Mouse (Mus musculus): ENCODE results near the gene Rom1.
"Not testable (repeated sequence)": the region's sequence is repeated elsewhere in the genome, so short reads cannot be mapped to it uniquely, and the experiment has no call there.

The Rom1 gene

DNA sequence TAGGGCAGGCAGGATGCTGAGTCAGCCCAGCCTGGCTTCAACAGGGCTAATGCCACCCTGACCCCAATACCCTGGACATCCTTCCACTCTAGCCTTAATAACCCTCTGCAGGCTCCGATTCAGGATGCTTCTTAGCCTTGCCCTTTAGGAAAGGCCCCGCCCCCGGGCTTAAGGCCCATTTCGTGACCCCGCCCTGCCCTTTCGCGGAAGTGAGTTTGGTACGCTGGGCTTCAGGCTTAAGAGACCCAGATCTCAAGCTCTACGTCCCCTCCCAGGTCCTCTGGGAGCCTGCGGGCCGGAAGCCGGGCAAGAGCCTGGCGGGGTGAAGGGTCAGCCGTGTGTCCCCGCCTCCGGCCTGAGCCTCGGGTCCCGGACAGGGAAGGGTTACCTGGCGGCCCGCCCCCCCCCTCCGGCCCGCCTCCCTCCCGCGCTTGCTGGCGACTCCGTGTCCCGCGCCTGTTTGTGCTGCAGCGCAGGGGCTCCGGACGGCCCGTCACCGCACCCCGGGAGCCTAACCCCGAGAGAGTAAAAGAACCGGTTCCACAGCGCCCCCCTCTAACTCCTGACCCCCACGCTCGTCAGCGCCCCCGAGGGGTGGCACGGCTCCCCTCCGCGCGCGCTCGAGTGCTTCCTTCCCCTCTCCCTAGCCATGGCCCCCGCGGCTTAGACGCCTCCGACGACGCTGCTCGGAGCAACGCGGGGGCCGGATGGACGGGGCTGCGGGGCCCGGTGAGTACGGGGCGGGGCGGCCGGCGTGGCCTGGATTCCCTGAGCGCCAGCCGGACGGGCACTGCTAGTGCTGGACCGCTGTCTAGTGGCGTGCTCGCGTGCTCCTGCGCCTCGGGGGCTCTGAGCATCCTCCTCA lies at the start of gene Rom1, which contains the start of gene Eml3:
Rom1 (minus strand) TSS at position 133 of the 865 bp plus-strand sequence.
Eml3 (plus strand) TSS at position 329 of the 865 bp plus-strand sequence.
- peak; percentile 86 for DNase-seq

DNA sequence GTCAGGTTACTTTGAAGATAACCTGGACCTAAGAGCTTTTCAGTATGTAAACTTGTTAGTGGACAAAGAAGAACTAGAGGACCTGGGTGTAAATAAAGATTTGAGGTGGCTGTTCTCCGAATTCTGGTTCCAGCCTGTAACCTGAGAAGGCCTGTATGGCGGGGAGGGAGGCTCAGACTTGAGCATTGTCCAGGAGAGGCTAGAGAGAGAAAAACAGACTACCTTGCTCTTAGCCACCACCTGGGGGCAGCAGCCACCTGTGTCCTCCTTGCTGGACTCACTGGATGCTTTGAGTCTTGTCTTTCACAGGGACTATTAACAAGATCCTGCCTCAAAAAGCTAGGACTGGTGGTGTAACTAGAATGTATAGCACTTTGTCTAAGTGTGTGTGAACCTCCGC lies 47.4 kb upstream of the Rom1 start:
- peak; percentile 72 to 74 for DNase-seq

DNA sequence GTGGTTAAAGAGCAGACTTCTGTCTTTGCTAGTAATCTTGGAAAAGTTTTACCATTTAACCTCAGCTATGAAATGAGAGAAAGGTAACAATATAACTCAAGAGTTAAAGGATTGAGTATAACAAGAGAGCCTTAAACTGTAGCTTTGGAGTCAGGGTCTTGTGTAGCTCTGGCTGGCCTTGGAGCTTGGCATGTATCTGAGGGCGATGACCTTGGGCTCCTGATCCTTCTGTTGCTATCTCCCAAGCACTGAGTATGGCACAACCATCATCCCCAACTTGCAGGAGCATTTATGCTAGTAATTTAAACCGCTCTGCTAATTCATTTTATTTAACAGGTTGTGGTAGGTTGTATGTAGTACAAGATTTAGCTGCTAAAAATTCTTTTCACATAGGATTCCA lies 46.3 kb upstream of the Rom1 start:
- no peak for DNase-seq

DNA sequence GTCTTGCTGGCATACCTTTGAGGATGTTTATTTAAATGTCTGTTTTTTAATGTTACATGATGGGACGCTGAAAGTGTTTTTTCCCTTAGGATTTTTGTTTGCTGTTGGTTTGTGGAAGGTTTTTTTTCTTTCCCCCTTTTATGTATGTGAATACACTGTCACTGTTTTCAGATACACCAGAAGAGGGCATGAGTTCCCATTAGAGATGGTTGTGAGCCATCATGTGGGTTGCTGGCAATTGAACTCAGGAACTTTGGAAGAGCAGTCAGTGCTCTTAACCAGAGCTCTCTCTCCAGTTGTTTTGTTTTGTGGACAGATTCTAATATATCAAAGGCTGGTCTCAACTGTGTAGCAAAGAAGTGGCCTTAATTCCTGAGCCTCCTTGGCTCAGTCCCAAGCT lies 45.5 kb upstream of the Rom1 start:
- no peak for DNase-seq

DNA sequence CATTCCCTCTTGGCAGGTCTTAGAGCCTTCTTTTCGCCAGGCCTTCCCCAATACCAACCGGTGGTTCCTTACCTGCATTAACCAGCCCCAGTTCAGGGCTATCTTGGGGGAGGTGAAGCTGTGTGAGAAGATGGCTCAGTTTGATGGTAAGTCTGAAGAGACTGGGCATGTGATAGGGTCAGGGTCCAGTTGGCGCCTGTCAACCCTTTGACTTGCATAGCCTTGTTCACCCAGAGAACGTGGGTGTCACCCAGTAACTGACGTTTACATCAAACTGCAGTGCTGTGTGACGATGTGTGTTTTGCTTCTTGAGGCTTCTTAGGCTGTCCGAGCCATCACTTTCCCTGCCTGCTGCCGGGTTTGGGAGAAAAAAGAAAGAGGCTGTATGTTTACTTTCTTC lies 43.3 kb upstream of the Rom1 start:
- not testable (repeated sequence) for DNase-seq

DNA sequence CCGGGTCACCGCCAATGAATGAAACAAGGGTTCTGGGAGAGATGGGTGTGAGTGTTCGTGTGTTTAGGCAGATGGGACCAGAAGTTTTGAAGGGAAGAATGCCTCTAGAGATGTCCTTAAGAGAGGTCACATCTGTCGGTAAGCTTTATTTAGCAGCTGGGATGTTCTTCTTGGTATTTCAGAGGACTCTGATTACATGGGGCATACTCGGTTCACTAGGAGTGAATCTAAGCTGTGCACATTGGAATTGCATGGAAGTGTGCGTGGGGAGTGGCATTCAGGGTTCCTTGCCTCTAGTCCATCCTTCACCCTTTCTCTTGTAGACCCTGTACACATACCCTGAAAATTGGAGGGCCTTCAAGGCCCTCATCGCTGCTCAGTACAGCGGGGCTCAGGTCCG lies 38.7 kb upstream of the Rom1 start:
- DNase-seq, result no peak

DNA sequence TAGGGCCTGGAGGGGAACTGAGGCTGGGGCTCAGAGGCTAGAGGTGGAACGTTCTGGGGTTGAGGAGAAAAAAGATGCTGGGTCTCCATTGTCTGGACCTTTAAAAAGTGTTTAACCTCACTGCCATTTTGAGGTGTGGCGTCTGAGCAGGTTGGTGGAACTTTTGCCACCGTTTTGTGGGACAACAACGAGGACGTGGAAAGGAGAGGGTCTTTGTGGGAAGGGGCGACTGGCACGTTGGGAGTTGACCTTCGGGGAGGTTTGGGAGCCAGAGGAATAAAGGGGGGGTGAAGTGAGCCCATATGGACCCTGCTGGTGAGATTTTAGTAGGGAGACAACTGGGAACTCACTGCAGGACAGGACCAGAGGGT lies 38.2 kb upstream of the Rom1 start:
- no peak for DNase-seq

DNA sequence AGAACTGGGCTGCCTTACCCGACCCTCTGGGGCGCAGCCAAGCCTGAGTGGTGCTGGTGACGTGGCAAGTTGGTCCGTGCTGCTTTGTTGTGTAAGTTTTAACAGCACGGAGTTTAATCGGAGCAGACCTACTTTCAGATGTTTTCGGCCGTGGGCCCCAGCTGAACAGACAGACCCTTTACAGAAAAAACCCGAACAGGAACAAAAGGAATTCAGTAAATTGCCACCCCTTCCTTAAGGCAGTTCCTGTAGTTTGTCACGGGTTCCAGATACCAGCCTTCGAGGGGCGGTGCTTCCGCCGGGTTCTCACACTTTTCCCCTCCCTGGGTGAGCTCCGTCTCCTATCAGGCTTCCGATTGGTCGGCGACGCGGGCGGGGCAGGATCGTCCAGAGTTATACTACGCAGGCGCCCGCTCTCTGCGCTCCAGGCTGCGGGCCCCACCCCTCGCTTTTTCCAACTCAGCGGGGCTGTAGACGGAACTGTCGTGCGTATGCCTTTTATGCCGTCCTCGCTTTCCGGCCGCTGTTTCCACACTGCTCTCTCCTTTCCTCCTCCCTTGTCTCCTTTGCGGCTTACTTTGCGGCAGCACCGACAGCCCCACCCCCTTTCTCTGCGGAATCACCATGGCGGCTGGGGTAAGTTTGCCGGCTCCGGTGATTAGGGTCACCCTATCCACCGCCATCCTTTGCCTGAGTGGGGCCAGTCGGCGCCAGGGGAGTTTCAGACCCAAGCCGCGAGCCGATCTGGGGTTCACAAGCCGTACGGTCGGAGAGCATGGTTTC lies 37.6 kb upstream of the Rom1 start, which contains the start of gene Eef1g:
Eef1g (plus strand) TSS at position 452 of the 783 bp plus-strand sequence.
- peak; percentile 96 to 98 for DNase-seq

DNA sequence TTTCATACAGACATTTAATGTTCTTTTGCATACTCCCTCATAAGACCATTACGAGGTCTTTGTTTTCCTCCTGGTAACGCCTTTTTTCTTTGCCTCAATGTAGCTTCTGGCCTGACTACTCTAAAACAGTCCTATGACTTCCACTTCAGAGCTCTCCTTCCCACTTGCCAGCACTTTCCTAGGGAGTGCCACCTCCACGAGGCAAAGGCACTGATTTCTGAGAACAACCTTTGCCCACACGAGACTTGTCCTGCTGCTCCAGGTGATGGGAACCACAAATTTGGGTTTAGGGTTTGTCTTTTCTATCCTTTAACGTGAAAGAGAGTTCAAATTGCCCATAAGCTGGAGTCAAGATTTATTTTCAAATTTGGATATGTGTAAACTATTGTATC lies 37.0 kb upstream of the Rom1 start:
- DNase-seq, result no peak

DNA sequence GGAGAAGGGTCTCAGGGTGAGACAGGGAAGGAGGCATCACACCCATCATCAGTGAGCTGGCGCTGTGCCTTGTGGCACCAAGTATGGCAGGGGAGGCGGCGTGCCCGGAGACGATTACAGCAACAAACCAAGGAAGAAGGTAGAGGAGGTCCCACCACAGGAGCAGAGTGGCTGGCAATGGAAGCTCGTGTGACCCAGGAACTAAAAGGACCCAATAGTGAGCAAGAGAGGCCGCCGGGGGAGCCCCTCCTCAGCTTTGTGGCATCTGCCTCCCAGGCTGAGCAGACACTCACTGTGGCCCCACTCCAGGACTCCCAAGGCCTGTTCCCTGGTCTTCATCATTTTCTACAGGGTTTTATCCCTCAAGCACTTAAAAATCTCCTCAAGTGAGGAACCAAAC lies 36.6 kb upstream of the Rom1 start:
- DNase-seq, result no peak

DNA sequence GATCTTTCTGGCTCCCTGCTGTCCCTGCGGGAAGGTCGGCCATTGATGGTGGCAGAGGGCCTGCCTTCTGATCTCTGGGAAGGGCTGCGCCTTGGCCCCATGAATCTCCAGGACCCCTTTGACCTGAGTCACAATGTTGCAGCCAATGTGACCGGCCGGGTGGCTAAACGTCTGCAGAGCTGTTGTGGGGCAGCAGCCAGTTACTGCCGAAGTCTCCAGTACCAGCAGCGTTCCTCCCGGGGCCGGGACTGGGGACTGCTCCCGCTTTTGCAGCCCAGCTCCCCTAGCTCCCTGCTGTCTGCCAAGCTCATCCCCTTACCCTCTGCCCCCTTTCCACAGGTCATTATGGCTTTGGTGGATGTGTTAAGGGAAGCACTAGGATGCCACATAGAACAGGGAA lies 35.9 kb upstream of the Rom1 start:
- no peak for DNase-seq

DNA sequence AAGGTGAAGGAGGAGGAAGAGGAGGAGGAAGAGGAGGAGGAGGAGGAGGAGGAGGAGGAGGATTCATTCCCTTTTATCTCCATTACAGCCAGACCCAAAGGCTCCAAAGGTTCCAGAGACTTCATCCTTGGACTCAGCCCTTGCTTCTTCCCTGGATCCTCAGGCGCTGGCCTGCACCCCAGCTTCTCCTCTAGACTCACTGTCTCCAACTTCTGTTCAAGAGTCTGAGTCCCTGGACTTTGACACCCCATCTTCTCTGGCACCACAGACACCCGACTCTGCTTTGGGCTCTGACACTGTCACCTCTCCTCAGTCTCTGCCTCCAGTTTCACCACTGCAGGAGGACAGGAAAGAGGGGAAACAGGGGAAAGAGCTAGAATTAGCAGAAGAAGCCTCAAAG lies 33.1 kb upstream of the Rom1 start:
- DNase-seq, result no peak

DNA sequence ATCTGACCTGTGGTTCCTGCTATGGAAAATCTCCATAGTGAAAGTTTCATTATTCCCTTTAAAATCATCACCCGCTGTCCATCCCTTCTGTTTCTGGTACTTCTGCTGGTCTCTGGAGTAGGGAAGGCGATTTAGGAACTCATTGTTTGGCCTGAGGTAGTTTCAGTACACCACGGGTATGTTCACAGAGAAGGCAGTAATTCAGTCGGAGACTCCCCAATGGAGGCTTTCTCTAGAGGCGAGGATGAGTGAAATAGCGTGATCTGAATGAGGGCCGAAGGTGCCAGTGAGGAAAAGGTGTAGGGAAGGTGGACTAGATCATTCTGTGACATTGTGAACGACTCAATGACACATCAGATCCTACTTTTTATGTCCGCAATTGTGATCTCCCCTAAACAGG lies 25.0 kb upstream of the Rom1 start:
- DNase-seq, result peak; percentile 19 to 29

DNA sequence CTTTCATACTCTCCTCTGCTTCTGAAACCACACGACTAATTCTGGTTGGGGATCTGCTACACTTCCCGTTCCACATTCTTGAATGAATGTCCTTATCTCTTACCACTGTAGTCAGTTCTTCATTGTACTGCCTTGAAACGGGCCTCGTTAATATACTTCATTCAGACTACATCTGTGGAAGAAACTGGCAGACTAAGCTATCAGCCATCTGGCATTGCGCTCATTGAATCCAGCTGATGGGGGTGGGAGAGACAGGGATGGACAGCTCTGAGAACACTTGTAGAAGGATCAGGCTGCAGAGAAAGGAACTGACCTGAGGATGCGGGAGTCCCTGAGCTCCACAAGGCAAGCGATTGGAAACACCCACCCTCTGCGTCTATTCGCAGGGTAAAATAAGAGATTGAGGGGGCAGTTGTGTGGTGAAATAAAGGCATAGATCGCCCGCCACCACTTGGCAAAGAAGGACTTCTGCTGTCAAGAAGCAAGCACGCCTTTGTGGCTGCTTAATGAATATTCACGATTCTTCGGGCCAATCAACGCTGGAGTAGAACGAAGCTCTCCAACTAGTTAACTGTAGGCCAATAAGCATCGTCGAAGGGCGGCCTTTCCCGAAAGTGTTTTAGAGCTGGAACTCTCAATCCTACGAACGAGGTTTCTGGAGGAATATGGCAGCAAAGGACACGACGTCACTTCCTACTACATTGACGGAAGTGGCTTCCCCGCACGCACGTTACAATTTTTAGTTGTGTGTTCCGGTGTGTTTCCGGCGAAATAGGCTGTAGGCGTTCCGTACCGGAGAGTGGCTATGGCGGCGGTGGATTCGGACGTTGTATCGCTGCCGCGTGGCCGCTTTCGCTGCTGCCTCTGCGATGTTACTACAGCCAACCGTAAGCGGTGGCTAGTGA lies 24.2 kb upstream of the Rom1 start, which contains the start of gene Tut1:
Tut1 (plus strand) TSS at position 713 of the 905 bp plus-strand sequence.
- peak; percentile 91 to 92 for DNase-seq

DNA sequence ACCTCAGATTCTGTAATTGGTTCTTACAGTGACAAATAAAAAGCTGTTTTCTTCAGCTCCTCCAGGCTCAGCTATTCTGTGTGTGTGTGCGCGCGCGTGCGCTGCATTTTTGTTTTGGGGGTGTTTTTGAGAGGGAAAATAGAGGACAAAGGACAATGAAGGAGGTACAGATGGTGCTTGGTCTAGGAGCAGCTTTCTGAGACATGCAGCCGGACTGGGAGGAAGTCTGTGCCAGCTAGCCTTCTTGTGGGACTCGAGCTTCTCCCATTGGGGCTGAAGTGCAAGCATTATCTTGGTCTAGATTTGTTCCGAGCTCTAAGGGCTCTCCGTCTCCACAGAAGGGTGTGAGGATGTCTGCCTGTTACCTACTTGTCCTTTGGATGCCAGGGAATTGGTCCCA lies 23.1 kb upstream of the Rom1 start:
- DNase-seq, result no peak

DNA sequence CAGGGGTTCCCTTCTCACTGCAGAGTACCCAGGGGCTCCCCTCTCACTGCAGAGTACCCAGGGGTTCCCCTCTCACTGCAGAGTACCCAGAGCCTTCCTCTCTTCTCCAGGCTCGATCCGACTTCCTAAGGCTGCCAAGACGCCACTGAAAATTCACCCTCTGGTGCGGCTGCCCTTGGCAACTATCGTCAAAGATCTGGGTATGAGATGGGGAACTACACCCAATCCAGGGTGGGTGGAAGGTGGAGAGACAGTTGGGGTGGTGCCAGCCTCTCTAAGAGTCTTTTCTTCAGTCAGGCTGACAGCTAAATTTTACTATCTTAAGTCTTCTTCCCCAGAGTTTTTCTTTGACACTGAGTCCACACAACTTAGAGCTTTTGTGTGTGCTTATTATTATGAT lies 21.0 kb upstream of the Rom1 start:
- DNase-seq, result no peak

DNA sequence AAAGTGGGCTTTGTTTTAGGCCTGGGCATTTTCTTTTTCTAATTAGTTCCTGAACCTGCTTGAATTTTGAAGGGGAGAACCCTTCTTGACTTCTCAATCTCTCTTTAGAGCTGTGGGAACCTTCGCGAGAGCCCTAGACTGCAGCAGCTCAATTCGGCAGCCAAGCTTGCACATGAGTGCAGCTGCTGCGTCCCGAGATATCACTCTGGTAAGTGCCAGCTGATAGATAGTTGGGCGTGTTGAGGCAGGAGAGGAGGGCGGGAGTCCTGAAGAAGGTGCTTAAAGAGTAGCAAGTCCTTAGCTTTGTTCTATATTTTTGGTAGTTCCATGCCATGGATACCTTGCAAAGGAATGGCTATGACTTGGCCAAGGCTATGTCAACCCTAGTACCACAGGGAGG lies 17.8 kb upstream of the Rom1 start:
- no peak for DNase-seq

DNA sequence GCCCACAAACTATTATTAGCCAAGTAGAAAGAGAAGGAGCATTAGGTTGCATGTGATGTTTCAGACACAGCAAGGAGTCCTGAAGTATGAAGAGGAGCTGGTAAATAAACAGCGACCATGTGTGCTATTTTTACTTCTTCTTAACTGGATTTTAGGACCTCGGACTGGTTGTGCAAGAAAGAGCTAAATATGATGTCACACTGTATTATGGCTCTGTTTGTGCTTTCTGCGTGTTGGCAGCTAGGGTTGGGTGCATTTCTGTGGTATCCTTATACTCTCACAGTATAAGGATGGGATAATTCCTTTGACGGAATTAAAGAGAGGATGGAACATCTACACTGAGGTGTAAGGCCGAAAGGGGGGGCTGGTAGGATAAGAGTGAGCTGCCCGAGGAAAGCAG lies 16.1 kb upstream of the Rom1 start:
- no peak for DNase-seq

DNA sequence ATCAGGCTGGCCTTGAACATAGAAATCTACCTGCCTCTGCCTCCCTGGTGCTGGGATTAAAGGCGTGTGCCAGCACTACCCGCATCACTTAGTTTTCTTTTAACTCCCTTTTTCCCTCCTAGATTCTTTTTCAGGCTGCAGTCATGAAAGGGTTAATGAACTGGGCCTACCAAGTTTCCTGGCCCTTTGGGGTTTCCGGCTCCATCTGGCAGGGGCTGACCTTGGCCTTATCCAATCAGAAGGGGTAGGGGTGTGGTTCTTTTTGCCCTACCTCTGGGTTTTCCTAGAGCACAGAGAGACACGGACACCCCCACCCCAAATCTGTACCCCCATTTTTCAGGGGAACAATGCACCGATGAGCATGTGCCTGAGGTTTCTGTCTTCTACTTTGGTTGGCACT lies 15.6 kb upstream of the Rom1 start:
- DNase-seq, result peak; percentile 62 to 64

DNA sequence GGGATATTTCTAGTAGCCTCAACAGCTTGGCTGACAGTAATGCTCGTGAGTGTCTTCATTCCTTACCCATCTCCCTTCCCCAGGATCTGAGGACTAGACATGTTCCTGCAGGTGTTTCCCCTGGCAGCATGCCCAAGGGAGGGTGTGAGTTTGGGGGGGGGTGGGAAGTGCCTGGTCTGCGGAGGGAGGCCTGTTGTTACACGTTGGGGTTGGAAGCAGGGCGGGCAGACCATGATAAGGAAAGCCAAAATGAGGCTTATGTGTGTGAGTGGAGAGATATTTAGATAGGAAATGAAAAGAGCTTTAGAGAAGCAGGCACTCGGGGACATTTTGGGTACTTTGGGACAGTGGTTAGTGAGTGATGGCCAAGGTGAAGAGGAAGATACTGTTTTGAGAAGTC lies 14.9 kb upstream of the Rom1 start:
- no peak for DNase-seq

DNA sequence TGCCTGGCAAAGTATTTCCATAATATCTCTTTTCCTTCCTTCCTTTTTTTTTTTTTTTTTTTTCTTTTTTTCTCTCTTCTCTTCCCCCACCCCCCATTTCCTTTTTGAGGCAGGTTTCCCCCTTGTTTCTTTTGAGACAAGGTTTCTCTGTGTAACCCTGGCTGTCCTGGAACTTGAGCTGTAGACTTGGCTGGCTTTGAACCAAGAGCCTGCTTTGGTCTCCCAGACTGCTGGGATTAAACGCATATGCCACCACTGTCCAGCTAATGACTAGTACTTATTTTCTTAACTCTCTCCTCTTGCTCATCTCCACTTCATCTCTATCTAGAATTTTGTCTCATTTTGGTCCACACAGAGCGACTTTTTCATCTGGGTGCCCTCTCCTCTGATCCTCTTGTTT lies 13.9 kb upstream of the Rom1 start:
- DNase-seq, result no peak

DNA sequence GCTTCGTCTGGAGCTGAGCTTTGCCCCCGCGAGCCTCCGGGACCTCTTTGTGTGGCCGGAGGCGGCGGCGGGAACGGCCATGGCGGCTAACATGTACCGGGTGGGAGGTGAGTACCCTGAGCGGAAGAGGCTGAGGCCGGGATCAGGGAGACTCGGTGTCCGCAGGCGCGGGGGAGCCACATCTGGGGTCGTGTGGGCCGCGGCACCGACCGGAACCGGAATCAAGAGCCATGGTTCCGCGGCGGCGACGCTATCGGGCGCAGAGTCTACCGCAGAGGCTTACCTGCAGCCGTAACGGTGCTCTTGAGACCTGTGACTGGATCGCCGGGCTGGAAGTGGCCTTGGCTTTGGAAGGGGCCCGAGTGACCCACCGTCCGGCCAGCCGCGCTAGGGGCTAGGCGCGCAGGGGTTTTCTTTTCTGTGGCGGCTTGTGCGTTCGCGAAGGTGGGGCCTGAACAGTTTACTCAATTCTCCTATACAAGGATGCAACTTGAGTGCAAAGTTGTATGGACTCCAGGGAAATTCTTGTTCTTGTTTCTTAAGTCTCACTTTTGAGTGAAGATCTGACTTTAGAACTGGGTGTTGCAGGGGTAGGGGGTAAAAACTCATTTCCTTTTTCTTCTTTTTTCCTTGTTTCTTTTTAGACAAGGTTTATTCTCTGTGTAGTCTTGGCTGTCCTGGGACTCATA lies 13.3 kb upstream of the Rom1 start:
- no peak for DNase-seq
